Mouse (Mus musculus): Measurements from ENCODE around the gene Tbc1d9b.

The Tbc1d9b gene

DNA sequence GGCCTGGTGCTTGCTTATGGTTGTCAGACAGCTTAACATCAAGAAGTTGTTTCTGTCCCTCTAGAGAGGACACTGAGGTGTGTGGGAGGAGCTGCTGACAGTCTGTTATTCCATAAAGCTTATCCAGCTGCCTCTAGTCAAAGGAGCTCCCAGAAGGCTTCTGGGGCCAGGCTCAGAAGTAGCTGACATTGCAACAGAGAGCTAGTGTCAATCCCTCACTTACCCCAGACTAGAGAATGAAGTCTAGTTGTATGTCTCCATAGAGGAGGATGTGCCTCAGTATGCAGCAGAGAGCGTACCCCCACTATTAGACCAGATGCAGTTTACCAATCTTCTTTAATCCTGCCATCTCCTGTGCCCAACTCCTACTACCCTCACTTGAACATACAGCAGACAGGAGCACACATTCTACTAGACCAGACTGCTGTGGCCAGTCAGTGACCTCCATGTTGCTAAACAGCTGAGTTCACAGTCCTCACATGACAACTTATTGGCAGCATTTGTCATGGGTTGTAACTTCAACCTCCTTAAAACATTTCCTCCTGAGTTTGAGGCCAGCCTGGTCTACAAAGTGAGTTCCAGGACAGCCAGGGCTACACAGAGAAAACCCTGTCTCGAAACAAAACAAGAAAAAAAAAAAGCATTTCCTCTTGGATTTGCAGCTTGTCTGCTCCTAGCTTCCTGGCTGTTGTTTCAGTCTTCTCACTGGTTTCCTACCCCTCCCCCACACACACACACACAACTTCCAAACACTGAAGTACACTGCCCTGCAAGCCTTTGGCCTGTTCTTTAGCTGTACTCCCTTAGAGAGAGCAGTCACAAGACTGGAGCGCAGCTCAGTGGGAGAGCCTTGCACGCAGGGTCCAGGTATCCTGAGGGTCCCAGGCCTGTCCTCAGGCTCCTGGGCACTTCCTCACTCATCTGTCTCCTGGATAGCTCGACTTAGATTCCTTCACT, 47.6 kb downstream of the Tbc1d9b start:
- WGBS = 84% methylated on average over 5 of the region's 5 CpGs

DNA sequence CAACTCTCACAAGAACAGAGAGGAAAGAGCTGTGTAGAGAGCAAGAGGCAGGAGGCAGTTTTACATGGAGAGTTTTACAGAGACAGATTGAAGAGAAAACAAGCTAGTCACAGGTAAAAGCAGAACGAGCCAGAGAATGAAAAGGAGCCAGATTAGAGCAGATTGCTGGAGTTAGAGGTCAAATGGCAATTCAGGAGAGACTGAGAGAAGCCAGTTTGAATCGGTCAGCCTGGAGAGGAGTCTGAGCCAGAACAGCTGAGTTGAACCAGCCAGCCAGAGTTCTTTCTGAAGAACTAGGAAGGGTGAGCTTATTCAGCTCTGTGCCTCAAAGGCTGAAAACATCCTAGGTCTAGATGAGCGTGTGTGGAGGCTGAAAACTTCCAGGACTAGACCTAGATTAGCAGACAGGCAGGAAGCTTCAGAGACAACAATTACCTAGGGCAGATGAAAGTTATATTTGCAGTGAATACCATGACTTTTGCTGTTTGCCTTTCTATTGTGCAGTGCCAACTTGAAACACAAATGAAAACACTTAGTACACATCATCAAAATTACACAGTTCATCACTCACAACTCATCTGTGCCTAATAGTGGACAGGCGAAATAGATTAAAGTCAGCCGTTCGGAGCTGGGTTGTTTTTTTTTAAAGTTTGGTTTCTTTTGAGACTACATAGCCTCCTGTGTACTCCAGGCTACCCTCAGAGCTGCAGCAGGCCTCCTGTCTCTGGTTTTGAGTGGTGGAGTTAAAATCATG, 49.5 kb downstream of the Tbc1d9b start:
- WGBS = 90% methylated on average over 6 of the region's 6 CpGs

DNA sequence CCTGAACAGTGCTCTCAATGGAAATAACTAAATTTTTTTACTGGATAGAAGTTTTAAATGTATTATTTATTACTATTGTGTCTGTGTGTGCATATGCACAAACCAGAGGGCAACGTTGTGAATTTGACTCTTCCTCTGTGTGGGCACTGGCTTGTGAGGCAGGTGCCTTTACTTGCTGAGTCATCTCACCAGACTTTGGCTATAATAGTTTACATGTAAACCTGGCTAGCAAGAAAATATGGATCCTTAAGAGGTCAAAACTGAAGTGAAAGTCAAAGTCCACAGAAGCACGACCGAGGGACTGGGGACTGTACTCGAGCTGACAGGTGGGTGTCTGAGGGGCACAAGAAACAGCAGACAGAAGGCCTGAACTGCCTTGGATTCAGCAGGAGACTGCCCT, 51.5 kb downstream of the Tbc1d9b start:
- 72% methylated on average over 4 of the region's 4 CpGs for WGBS

DNA sequence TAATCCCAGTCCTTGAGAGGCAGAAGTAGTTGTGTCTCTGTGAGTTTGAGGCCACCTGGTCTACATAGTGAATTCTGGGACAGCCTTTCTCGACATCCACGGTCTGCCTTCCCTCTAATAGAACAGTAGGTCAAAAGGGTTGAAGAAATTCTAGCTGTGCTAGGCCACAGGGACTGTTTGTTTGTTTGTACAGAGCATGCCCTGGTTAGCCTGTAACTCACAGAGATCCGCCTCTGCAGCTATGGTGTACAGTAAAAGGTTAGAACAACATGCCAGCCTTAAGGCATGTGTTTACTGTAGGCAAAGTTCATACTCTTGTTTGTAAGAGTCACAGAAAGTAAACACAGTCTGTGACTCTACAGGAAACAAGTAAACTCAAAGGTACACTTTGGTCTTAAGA, 53.6 kb downstream of the Tbc1d9b start:
- 83% methylated on average over 3 of the region's 3 CpGs for WGBS

DNA sequence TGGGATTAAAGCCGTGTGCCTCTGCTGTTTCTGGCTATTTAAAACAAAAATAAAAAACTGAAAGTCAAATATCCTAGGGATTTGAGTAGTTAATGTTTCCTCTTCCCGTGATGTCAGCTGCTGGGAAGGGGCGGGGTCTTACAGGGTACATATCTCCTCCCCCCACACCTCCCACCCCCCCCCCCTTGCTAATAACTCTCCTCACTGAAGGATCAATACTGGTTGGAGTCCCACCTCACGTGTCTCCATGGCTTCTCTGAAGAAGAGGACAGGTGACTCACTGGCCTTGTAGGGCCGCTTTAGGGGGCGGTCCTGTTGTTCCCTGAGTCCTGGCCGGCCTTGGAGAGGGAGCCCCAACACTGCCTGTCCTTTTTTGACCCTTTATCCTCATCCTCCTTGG, 57.5 kb downstream of the Tbc1d9b start:
- 85% methylated on average over 7 of the region's 7 CpGs for WGBS

DNA sequence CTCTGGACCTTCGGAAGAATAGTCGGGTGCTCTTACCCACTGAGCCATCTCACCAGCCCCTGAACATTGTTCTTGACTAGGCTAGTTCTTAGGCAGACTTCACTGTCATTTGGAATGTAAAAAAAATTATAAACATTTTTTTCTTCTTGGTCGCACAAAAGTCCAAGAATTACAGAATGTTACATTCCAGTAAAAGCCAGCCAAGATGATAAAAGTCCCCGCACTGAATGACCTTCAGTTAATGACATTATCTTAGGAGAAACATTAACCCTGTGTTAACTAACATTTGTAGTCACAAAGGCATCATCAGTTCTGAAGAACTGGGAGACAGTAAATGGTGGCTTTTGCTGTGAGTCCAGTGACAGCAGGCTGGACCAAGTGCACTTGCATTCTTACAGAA, 59.2 kb downstream of the Tbc1d9b start:
- 91% methylated on average over 4 of the region's 4 CpGs for WGBS

DNA sequence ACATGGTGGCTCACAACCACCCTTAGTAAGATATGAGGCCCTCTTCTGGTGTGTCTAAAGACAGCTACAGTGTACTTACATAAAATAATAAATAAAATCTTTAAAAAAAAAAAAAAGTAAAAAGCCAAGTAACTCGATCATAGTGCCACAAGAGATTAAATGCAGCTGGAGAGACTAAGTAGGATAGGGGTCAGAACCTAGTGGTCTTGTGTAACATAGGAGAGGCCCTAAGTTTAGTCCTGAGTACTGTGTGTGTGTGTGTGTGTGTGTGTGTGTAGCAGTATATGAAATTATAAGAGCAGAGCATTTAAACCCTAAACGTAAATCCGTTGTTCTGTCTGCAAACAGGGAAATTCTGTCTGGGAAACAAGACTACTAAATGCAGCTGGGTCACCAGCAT, 61.1 kb downstream of the Tbc1d9b start:
- 85% methylated on average over 3 of the region's 3 CpGs for WGBS

DNA sequence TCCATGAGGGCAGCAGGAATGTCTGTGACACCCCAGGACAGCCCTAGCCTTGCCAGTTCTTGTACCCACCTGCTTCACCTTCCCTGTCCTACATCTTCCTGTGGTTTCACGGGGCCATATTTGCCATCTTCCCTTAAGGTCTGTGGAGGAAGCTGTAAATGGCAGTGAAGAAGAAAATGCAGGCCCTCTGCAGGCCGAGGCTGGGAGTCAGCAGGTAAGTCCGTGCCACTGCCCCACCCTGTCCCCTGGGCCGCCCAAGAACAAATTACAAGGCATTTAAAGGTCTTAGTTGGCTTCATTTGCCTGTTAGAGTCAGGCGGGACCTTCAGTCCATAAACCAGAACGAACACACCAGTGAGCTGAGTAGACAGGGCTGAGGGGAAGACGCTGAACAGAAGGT, 62.9 kb downstream of the Tbc1d9b start:
- WGBS = 85% methylated on average over 7 of the region's 7 CpGs

DNA sequence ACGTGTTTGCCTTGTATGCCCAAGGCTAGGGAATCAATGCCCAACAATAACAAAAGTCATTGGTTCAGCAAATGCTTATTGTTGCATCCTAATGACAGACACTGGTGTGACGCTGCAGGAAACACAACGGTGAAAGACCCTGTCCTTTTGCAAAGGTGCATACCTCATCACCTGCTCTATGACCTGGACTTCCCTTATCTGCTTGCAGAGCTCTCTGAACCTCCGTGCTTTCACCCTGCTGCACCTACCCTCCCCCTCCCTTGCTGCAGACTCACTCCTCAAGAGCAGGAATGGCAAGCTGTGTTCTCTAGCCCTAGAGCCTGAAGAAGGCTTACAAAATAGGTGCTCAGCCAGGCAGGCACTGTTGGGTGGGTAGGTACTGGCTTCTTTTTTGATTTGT, 63.6 kb downstream of the Tbc1d9b start:
- WGBS = 84% methylated on average over 4 of the region's 4 CpGs

DNA sequence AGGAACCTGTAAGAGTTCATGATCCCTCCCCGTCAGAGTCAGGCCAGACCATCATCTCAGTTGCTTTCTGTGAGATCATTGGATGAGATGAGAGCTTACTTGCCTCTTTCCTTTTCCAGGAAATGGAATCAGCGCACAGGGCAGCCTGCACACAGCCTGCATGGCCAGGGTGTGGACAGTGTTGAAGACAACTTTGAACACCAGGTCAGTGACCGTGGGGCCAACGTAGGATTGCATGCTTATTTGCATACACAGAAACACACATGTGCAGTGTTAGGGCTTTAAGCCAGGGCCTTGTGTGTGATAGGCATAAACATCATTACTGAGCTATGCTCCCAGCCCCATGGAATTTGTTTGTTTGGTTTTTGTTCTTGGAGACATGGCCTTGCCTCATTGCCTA, 66.3 kb downstream of the Tbc1d9b start:
- 89% methylated on average over 4 of the region's 4 CpGs for WGBS

DNA sequence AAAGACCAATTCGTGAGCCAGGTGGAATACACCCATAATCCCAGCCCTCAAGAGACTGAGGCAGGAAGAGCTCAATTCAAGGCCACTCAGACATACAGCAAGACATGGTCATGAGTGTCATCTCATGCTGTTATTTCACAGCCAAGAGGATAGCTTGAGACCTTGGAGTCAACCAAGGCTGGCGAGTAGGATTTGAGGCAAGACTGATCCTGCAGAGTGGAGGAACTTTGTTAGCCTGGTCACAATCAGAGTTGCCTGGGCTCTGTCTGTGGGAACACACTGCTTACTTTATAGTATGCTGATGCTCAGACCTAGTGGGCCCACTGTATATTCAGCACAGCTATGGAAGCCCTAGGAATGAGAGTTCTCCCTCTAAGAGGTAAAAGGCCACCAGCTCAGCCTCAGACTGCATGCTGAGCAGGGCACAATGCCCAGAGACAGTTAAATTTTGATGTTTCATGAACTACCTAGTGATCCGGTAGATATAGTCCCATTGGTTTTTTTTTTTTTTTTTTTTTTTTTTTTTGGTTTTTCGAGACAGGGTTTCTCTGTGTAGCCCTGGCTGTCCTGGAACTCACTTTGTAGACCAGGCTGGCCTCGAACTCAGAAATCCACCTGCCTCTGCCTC, 67.1 kb downstream of the Tbc1d9b start:
- 74% methylated on average over 4 of the region's 5 CpGs for whole genome bisulfite sequencing

DNA sequence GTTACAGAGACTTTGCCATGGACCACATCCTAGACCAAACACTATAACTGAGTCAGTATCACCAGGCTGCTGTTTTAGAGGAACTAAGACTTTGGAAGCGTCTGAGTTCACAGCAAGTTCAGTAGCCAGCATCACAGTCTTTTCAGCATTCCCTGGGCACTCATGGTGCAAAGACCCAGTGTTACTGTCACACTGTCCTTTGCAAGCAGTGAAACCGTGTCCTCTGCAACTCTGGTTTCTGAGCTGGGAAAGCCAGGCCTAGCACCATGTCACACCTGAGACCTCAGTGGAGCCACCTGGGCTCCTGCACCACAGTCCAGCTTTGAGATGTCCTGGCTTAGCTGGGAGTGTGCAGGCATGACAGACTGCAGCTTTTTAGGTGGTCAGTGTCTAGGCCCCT, 67.7 kb downstream of the Tbc1d9b start:
- WGBS = 90% methylated on average over 2 of the region's 2 CpGs

DNA sequence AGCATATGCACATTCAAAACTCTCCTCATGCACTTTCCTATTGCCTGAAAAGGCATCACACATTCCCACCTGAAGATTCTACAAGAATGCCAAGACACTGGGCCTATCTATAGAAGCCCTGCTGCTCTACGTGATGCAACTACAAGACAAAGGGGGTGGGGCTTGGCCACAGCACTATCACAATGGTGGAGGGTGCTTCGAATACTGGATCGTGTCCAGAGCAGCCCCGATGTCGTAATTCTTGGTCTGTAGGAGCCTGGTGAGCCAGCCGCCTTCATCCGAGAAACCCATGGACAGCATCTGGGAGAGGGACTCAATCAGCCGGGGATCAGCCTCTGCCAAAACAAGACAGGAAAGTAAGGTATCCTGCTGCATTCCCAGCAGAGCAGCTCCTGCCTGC, 69.4 kb downstream of the Tbc1d9b start:
- WGBS = 45% methylated on average over 8 of the region's 8 CpGs

DNA sequence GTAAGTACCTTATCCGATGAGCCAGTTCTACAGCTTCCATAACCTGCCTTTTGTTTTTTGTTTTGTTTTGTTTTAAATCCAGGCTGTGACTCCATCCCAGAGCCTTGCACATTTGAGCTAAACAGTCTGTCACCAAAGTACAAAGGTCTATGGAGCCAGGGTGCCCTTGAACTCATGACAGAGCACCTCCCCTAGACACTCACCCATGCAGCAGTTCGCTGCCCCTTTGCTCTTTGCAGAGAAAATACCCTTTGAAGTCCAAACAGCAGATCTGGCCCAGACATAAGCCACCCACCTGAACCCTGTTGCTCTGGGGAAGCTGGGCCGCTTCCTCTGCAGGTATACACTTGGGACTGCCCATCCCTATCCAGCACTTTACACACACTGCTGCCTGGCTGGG, 70.4 kb downstream of the Tbc1d9b start:
- WGBS = 80% methylated on average over 3 of the region's 3 CpGs

DNA sequence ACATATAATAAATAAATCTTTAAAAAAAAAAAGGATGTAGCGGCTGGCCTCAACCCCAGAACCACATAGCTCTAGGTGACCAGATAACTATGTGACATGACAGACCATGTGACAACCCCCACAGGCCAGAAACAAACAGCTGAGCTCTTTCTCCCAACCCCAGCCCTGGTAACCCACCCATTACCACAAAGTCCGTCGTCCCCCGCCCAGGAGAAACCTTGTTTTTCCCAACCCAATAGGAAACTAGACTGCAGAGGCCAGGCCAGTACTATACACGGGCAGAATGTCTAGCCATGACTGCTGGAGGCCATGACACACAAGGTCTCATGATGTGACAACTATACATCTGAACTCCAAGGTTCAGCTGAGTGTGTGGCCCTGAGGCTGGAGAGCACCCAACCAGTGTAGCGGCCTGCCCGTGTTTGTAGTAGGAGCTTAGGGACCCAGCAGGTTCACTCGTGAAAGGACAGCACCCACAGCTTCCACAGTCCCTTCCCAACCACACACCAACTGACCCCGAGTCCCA, 72.2 kb downstream of the Tbc1d9b start:
- whole genome bisulfite sequencing = 89% methylated on average over 9 of the region's 9 CpGs

DNA sequence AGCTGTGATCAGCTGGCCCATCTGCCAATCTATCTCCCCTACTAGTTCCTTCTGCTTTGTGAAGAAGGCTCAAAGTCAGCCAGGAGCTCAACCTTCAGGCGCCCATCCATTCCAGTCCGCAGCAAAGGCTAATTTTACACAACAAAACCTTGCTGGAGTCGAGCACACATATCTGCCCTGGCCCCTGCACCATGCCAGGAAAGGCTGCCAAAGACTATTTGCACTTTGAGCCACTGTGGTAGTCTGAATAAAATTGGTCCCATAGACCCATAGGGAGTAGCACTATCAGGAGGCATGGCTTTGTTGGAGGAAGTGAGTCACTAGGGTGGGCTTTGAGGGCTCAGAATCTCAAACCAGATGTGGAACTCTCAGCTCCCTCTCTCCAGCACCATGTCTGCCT, 74.2 kb downstream of the Tbc1d9b start:
- 53% methylated on average over 3 of the region's 3 CpGs for WGBS

DNA sequence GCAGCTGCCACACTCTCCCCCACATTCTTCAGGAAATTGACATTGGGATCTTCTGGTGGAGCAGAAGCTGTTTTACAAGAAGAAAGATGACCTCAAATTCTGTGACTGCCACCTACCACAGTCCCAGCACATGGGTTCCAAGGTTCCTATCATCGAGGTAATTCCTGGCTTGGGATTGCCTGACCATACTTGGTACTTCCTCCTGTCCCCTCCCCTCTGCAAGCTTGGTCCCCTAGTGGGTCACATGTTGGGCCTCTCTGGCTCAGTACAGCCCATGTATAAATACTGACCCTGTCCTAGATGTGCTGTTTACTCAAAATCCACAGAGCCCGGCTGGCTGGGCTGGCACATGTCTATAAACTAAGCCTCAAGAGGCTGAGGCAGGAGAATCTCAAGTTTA, 74.8 kb downstream of the Tbc1d9b start:
- WGBS = 65% methylated on average over 2 of the region's 2 CpGs

DNA sequence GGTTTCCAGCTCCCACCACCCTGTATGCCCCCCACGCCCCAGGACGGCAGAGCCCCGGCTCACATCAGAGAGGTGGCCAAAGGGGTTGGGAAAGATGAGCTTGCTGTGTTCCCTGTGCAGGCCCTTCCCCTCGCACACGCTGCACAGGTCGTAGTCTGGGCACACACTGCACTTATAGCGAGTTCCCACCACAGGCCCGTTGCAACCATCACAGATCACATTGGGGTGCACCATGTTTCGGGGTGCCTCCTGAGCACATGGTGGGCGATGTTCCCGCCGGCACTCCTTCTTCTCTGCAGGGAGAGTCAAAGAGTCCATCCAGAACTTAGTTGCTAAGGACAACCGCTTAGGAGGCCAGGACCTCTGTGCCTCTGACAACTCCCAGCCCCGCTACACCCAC, 76.1 kb downstream of the Tbc1d9b start:
- WGBS = 88% methylated on average over 14 of the region's 14 CpGs

DNA sequence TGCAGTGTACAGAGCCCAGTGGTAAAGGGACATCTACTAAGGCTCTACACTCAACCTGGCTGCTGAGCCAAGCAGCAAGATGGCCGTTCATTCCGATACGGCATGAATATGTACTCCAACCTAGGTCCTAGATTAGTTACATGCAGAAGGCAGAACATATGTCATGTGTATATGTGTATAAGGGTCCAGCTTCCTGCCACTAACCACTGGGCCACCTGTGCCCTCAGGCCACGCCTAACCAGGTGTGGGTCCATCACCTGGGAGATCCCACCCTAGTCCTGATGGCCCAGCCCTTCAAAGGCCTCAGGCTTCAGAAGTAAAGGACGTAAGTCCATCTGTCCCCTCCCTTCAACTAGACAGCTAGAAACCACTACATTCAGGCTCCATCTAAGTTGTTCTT, 76.8 kb downstream of the Tbc1d9b start:
- 59% methylated on average over 5 of the region's 5 CpGs for WGBS

DNA sequence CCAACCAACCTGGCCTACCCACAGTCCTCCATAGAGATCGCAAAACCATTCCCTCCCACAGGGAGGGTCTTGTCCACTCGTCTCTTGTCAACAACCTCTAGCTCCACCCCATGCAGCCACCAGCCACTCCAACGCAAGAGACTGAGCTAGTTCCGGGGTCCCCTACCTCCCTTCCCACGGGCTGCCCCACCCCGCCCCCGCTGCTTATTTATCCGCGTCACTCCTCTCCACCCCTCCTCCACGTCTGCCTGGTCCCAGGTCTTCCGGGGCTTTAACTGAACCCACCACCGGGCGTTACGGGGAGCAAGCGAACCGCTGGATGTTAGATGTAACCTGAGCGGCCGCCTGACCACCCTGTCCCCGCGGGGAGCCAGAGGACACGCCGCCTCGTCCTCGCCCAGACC, 78.9 kb downstream of the Tbc1d9b start:
- WGBS = 1% methylated on average over 24 of the region's 24 CpGs

DNA sequence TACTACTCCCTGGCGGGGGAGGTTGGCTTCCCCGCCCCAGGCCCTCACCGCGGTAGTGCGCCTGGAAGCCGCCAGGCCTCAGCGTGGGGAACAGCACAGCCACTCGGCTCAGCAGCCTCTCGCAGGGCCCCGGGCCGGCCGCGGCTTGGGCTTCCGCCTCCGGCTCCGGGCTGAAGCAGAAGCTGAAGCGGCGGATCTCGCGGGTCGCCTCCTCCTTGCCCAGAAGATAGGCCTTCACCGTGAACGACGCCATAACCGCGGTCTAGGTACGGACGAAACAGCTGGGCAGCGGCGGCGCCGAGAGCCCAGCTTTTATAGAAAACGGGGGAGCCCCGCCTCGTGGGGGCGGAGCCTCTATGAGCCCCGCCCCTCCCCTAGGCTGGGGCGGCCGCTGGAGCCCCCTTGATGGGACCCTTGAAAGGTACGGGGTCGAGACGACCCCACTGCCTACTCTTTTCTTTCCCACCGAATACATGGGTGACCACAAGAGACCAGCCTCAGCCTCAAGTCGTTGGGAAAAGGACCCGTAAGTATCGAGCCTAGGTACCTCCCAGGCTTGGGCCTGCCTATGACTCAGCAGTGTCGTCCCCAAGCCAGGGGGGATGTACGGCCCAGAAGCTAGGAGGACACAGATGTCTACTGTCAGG, 79.4 kb downstream of the Tbc1d9b start, which contains the start of the genes Sqstm1 and Mgat4b:
TSS of gene Sqstm1 (minus strand) at position 323 of the 647 bp plus-strand sequence.
TSS of gene Mgat4b (plus strand) at position 386 of the 647 bp plus-strand sequence.
- WGBS = under 1% methylated on average over 48 of the region's 48 CpGs

Measured in cerebral cortex, adult 2 months (tissue).